Mouse (Mus musculus): ENCODE measurements around the gene Olfr530. TPM values are rescaled to one million over a fixed set of nuclear protein-coding genes. Genes with fewer than 3 reads are reported as not detected.

Olfr530 gene
- polyA plus RNA-seq, 1 experiment: not detected

DNA sequence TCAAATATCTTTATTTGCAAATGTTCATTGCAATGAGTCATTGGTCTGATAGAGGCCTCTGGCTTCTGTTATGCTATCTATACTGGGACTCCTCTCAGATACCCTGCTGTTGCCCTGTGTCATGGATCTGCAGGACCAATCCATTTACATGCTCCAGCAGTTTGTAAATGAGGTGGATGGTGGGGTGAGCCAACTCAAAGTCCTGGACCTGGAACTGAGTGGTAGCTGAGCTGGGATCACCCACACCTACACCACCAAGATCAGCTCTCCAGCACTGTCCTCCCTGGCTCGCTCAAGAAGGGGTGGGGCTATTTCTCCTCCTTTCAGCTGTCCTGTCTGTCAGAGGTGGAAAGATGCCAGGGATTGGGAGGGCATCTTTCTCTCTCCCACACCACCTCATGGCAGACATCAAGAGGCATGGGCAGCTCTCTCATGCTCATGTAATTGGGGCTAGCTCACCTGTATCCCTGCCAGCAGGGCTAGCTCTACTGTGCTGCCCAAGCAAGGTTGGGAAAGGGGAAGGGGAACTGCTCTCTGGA lies 46.3 kb downstream of the Olfr530 start:
- no peaks in the 10 kb centered on the region for H3K36me3 ChIP-seq (ENCODE audit: control insufficient read depth, insufficient read depth, low read length)
- WGBS: 70% methylated on average over 1 of the region's 1 CpGs
- TF ChIP-seq POLR2A (IDR thresholded peaks at IDR 0.05; ENCODE audit: low read depth, low read length) (no peak), CTCF (conservative IDR thresholded peaks at IDR 0.05; ENCODE audit: insufficient read depth, insufficient read length, low read depth, low read length) (no peak)
- H3K27me3 ChIP-seq (replicated peaks; ENCODE audit: control insufficient read depth, insufficient read depth, low read length): no peaks in the 10 kb centered on the region
- no peaks in the 10 kb centered on the region for H3K4me1 ChIP-seq (ENCODE audit: control insufficient read depth, insufficient read depth, low read length)
- no peak for DNase-seq
- no peak overlapping the region for H3K27ac ChIP-seq (ENCODE audit: insufficient read depth, low read depth, low read length)
- no peak overlapping the region for H3K4me3 ChIP-seq (ENCODE audit: insufficient read depth, low read depth, low read length)

Other genes starting within 250 kb of the Olfr530 start
- 40.3 and 45.1 TPM in 2 replicates for gene Mtg1, start 238.8 kb downstream of the Olfr530 start, polyA plus RNA-seq (2012; rRNA removed)
- 0.16 TPM in 2 replicates for gene Sprn, start 221.5 kb downstream of the Olfr530 start, polyA plus RNA-seq (2012; rRNA removed)
- not detected in 2 replicates for gene Olfr522, start 211.6 kb downstream of the Olfr530 start, polyA plus RNA-seq (2012; rRNA removed)
- 0.05 TPM in 1 of 2 replicates, not detected in the other for gene Olfr523, start 203.1 kb downstream of the Olfr530 start, polyA plus RNA-seq (2012; rRNA removed)
- gene Olfr524, start 170.4 kb downstream of the Olfr530 start, polyA plus RNA-seq (2012; rRNA removed): not detected in 2 replicates
- gene Cd163l1, start 158.1 kb downstream of the Olfr530 start, polyA plus RNA-seq (2012; rRNA removed): 0.30 and 0.66 TPM in 2 replicates
- 0.11 TPM in 2 replicates for gene 5830411N06Rik, start 129.0 kb downstream of the Olfr530 start, polyA plus RNA-seq (2012; rRNA removed)
- not detected in 2 replicates for gene Olfr525, start 55.5 kb downstream of the Olfr530 start, polyA plus RNA-seq (2012; rRNA removed)
- not detected in 2 replicates for gene Olfr527, start 42.3 kb downstream of the Olfr530 start, polyA plus RNA-seq (2012; rRNA removed)
- 0.05 TPM in 1 of 2 replicates, not detected in the other for gene Olfr60, start 14.7 kb downstream of the Olfr530 start, polyA plus RNA-seq (2012; rRNA removed)
- not detected in 2 replicates for gene Olfr531, start 26.6 kb upstream of the Olfr530 start, polyA plus RNA-seq (2012; rRNA removed)
- not detected in 2 replicates for gene Olfr532, start 45.3 kb upstream of the Olfr530 start, polyA plus RNA-seq (2012; rRNA removed)
- not detected in 2 replicates for gene Olfr533, start 87.0 kb upstream of the Olfr530 start, polyA plus RNA-seq (2012; rRNA removed)
- not detected in 2 replicates for gene Olfr535, start 107.9 kb upstream of the Olfr530 start, polyA plus RNA-seq (2012; rRNA removed)
- not detected in 2 replicates for gene Olfr536, start 131.1 kb upstream of the Olfr530 start, polyA plus RNA-seq (2012; rRNA removed)
- gene Olfr538, start 191.6 kb upstream of the Olfr530 start, polyA plus RNA-seq (2012; rRNA removed): not detected in 2 replicates
- gene Olfr46, start 224.9 kb upstream of the Olfr530 start, polyA plus RNA-seq (2012; rRNA removed): not detected in 2 replicates

All from kidney, adult 2 months (tissue).